Mouse (Mus musculus): ENCODE data around the gene Ctcf. TPM values are rescaled to one million over a fixed set of nuclear protein-coding genes. Genes with fewer than 3 reads are reported as not detected.

Gene Ctcf
- polyA plus RNA-seq, 1 experiment, result 251 TPM

DNA sequence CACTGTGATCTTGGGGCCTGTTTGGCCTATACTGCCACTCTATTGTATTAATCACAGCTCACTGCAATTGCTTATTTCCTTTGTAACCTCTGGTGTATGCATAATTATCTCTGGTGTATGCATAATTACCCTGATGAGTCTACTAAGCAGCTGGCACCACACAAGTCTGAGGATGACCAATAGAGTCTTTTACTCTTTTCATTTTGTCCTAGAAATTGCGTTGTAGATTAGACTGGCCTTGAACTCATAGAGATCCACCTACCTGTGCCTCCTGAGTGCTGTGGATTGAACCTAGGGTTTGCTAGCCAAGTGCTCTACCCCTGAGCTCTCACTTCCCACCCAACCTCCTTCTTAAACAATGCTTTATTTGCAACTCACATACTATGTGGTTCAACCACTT, 10.3 kb upstream of the Ctcf start:
- no peak for TF ChIP-seq GATA1 (IDR thresholded peaks at IDR 0.05; ENCODE audit: low read length)

DNA sequence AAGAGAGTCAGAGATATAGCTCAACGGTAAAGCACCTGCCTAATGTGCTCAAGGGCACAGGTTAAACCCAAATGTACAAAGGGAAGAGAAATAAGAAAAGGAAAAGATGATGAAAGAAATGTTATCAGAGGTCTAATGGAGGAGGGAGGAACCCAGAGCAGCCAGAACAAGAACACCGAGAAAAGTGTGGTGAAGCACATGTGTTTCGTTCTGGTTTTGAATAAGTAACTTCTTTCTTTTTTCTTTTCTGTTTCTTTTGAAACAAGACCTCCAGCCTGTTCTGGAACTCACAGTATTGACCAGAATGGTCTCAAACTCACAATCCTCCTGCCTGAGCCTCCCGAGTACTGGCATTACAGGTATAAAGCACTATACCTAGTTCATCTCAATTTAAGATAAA, 7.0 kb upstream of the Ctcf start:
- TF ChIP-seq GATA1 (IDR thresholded peaks at IDR 0.05; ENCODE audit: low read length), result no peak

DNA sequence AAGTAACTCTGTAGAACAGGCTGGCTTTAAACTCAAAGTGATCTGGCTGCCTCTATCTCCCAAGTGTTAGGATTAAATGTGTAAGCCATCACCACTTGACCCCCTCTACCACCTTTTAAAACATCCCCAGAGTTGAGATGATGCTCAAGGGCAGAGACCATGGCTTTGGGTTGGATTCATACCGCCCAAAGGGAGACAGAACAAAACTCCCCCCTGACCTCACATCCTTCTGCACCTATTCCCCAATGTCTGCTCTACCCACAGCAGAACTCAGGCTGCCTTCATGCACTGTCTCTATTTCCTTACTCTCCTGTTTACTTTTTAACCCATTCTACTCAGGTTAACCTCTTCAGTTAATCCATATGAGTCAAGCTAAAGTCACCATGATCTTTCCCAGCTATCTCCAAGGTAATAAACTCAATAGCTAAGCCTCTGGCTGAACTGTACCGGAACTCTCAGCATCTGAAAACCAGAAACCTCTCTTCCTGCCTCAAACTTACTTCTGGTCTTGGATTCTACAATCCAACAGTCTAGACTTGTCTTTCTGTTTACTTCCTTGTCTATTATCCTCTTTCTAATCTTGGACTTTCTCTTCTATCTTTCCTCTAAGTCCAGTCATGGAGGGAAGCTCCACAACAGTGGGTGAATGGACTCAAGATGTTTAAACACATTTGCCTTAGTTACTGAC, 1.5 kb upstream of the Ctcf start:
- no peak for TF ChIP-seq GATA1 (IDR thresholded peaks at IDR 0.05; ENCODE audit: low read length)

DNA sequence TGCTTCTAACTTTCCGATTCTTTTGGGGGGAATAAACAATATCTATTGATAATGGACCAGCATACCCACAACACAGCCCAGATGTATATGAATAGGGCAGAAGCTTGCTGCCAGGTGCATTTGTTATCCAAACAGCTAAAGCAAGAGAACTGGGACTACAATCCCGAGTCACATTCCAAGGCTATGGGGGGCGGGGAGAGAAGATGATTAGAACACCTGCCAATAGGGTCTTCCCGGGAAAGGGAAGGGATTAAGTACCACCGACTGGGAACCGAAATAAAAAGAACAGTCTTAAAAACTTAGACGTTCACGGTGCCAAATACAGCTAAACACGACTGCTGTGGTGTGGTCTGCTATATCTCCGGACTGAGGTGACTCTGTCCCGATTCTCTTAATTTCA, 887 bp upstream of the Ctcf start:
- no peak for TF ChIP-seq GATA1 (IDR thresholded peaks at IDR 0.05; ENCODE audit: low read length)

DNA sequence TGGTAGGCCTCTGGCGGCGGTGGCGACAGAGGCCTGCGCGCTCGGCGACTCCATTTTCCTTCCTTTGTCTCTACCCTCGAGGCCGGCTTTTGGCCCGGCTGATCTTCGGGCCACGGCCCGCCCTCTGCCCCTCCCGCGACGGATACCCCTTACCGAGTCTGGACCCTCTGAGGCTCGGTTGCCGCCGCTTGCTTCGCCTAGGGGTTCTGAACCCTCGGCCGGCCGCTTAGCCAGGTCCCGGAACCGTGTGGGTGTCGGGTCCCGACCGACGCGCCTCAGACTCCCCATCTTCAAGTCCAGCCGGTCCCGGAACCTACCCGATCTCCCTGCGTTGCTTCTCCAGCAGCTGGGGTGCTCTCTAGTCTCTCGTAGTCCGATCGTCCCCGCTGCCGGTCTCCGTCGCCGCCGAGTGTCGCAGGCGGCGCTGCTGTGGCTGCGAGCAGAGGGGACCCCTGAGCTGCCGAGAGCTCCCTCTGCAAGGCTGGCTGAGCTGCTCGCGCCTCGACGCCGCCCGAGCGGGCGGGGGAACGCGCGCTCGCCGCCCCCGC, 669 bp downstream of the Ctcf start, which contains the start of gene Agrp:
Gene Agrp (minus strand): TSS at position 431 of the 548 bp plus-strand sequence.
- no peak for TF ChIP-seq GATA1 (IDR thresholded peaks at IDR 0.05; ENCODE audit: low read length)

DNA sequence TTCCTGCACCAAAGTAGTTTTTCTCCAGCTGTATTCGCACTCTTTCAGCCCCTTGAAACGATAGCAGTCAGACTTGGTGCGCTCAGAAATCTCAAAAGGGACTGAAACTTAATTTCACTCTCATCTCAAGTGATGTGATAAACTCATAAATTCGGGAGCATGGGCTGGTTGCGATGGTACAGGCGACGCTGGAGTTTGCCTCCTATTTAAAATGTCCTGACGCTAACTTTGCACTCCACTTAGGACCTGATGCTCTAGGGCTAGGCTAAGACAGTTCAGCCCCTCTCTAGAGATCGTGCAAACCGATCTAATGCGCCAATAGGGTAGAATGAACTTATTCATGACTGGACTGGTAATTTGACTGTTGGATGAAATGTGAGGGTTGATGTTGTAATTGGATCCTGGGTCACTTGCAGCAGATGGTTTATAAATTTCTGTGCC, 1.3 kb downstream of the Ctcf start:
- TF ChIP-seq GATA1 (IDR thresholded peaks at IDR 0.05; ENCODE audit: low read length), result no peak

DNA sequence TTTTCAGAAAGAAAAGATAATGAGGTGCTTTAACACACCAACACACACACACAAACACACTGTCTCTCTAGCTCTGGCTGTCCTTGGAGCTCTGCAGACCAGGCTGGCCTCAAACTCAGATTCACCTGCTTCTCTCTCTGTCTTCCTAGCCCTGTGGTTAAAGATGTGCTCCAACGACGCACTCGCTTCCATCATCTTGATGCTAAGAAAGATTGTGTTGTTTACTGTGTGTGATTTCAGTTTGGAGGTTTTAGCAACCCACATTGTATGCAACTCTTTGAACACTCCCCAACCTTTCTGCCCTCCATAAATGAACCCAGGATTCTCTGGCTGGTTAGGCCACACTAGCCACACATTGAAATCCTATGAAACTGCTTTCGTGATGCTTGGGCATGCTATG, 2.1 kb downstream of the Ctcf start:
- no peak for TF ChIP-seq GATA1 (IDR thresholded peaks at IDR 0.05; ENCODE audit: low read length)

DNA sequence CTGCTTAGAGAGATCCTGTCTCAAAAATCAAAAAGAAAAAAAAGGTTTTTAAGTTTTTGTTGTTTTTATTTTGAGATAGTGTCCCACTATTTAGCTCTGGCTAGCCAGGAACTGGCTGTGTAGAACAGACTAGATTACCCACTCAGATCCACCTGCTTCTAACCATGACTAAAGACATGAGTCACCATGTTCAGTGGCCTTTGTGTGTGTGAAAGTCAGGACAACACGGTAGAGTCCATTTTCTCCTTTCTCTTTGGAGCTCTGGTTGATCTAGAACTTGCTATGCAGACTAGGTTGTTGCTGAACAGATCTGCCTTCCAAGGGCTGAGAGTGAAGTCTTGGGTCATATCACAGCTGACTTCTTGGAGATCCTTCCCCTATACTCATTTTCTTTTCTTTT, 3.5 kb downstream of the Ctcf start:
- no peak for TF ChIP-seq GATA1 (IDR thresholded peaks at IDR 0.05; ENCODE audit: low read length)

DNA sequence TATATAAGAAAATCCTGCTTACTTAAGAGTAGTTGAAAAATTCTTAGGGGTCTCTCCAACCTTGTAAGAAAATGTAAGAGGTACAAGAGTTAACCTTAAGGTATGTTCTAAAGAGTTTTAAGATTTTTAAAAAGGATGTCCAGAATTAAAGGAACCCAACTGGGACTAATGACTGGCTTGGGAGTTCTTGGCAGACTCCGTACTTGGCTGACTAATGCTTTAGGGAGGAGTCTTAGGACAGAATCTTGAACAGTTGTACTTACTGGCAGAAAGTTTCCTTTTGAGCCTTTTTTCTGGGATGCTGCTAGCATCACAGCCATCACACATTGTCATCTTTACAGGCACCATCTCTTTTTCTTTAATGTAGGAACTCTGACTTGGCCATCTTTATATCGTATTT, 4.1 kb downstream of the Ctcf start:
- TF ChIP-seq GATA1 (IDR thresholded peaks at IDR 0.05; ENCODE audit: low read length), result no peak

DNA sequence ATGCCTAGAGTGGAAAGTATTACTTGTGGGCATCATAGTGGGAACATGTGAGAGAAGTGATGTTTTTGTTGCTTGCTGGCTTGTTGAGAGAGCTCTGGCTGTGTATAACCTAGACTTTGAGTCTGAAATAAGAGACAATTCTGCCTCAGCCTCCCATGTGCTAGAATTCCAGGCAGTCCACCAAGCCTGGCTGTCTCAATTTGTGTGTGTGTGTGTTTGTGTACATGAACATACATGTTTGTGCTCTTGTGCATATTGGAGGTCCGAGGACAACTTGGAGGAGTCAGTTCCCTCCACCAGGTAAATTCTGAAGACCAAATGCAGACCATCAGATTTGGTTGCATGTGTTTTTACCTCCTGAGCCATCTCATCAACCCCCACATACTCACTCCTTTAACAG, 8.8 kb downstream of the Ctcf start:
- TF ChIP-seq GATA1 (IDR thresholded peaks at IDR 0.05; ENCODE audit: low read length), result no peak

DNA sequence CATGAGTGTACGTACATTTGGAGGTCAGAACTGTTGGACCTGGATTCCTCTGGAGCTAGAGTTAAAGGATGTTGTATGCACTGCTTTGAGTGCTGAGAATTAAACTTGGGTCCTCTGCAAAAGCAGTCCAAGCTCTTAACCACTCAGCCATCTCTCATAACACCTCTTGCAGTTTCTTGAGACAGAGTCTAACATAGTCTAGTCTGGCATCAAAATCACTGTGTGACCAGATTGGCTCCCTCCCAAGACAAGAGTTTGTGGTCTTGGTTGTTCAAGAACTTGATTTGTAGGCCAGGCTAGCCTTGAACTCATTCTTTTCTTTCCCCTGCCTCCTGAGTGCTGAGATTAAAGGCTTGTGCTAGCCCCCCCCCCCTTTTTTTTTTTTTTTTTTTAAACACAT, 12.6 kb downstream of the Ctcf start:
- no peak for TF ChIP-seq GATA1 (IDR thresholded peaks at IDR 0.05; ENCODE audit: low read length)

DNA sequence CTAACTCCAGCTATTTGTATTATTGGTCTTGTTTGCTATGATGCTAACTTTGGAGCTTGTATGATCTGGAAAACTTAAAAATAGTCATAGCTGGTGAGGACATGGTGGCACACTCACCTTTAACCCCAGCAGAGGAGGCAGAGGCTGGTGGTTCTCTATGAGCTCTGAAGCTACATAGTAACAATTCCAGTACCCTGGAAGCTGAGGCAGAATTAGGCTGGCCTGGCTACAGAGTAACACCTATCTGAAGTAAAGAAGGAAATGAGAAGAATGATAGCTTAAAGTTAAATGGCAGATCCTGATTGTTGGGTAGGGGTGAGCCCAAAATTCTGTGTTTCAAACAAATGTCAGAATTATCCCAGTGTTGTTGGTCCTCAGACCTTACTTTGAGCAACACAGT, 21.3 kb downstream of the Ctcf start:
- no peak for TF ChIP-seq GATA1 (IDR thresholded peaks at IDR 0.05; ENCODE audit: low read length)

DNA sequence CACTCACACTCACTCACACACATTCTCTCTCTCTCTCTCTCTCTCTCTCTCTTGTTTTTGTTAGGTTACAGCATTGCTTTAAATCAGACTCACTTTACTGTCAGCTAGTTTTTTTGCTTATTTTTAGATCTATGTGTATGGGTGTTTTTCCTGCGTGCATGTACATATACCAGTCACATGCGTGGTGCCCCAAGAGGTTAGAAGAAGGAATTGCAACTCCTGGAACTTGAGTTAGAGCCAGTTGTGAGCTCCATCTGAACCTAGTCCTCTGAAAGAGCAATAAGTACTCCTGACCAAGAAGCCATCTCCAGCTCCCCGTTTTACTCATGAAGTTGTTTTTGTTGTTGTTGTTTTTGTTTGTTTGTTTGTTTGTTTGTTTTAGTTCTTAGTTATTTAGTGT, 24.8 kb downstream of the Ctcf start:
- TF ChIP-seq GATA1 (IDR thresholded peaks at IDR 0.05; ENCODE audit: low read length), result no peak

DNA sequence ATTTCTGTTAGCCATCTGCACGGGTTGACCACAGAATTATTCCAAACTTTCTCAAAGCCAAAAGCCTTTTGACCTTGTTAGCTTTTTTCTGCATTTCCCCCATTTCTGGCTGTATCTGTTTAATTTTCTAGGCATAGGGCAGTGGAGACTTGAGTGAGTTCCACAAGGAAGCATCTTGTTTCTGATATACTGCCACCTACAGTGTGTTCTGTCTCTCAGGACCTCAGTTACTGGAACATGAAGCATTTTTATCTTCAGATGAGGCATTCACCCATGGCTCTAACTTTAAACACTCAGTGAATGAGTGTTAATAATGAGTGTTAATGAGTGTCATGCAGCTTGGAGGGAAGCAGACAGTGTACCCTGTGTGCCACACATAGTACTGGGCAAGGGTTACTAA, 41.5 kb downstream of the Ctcf start:
- no peak for TF ChIP-seq GATA1 (IDR thresholded peaks at IDR 0.05; ENCODE audit: low read length)

DNA sequence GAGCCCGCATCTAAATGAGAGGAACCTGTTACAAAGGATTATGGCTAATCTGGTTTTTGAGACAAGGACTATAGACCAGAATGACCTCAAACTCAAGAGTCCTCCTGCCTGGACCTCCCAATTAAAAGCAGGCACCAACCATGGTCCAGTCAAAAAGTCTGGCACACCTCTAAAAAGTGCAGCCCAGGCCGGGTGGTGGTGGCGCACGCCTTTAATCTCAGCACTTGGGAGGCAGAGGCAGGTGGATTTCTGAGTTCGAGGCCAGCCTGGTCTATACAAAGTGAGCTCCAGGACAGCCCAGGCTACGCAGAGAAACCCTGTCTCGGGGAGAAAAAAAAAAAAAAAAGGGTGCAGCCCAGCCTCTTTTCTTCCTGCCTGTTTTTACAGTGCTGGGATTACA, 49.0 kb downstream of the Ctcf start:
- no peak for TF ChIP-seq GATA1 (IDR thresholded peaks at IDR 0.05; ENCODE audit: low read length)

DNA sequence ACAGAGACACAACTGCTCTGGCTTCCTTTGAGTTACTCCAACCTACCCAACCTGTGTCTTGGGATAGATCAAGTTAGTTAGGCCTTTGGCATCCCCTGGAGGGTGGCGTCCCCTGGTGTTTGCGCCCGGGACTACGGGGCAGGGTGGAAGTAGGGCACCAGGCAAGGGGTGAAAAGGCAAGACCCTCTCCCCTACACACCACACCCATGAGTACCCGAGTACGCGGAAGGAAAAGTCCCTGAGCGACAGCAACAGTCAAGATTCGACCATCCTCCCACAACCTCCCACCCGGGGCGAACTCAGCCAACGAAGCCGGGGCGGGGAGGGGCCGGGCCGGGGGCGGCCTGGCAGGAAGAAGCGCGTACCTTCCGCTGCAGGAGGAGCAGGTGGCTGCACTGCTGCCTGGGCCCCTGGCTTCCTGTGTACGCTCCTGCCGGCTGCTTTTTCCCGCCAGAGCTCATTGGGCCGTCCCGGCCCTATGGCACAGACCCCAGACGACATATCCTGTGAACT, 49.5 kb downstream of the Ctcf start, which contains the start of gene Carmil2:
Gene Carmil2 (plus strand): TSS at position 479 of the 513 bp plus-strand sequence.
- no peak for TF ChIP-seq GATA1 (IDR thresholded peaks at IDR 0.05; ENCODE audit: low read length)

DNA sequence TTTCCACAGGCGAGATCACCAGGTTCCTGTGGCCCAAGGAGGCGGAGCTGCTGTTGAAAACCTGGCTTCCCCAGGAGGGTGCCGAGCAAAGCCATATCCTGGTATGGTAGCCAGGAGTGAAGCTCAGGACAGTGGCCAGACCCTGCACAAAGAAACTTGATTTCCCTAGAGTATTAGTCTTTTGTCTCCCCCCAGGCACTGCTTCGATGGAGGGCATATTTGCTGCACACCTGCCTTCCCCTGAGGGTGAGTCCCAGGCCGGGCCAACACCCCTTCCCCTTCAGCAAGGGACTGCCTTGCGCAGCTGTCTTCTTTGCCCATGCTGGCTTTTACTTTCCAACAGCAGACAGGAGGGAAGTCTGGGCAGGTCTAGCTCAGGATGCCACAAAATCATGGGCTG, 50.2 kb downstream of the Ctcf start:
- TF ChIP-seq GATA1 (IDR thresholded peaks at IDR 0.05; ENCODE audit: low read length), result no peak
